Mouse (Mus musculus): ENCODE data around the gene Map3k4.
A peak's percentile ranks its signal among the peaks of the same experiment; 100 is the strongest.

The Map3k4 gene

DNA sequence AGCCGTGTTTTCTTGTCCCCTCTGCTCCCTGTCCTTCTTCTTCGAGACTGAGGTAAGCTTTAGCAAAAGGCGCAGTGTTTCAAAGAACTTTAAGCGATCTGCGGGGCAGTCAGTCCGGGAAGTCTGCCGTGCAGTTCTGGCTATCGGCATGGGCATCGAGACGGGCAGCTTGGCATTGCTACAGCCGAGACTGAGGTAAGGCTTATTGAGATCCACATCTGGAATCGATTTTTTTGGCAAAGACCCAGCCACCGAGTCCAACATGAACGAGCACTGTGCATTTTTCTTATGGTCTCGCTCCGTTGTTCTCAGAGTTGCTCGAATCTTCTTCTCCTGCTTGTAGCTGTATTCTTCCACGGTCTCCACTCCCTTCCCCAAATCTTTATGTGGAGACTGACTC, 46.8 kb downstream of the Map3k4 start:
- DNase-seq (ENCODE audit: extremely low read depth, low read depth): no peak

GRCm38 (mm10) chr17:12268538-12268937, 50.1 kb downstream of the Map3k4 start:
- no peak for DNase-seq (ENCODE audit: extremely low read depth, low read depth)

DNA sequence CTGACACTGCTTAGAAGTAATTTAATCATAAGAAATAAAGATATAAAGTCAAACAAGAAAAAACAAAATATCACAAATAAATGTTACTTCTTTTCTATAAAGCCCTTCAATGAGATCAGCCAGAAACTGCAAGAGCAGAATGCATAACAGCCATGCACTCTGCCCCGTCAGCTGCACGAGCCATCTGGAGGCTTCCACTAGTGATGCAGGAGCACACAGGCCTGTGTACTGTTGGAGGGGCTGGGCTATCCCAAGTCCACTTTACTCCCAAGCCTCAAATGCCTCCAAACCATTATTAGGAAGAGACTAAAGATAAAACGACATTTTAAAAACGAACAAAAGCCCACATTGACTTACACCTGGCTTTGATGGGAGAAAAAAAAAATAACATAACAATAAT, 50.5 kb downstream of the Map3k4 start:
- DNase-seq (ENCODE audit: extremely low read depth, low read depth): no peak

- DNase-seq (ENCODE audit: extremely low read depth, low read depth): no peak
Measured at GRCm38 (mm10) chr17:12265969-12266925, 52.3 kb downstream of the Map3k4 start.

- DNase-seq (ENCODE audit: extremely low read depth, low read depth): no peak
Measured at GRCm38 (mm10) chr17:12264293-12264692, 54.3 kb downstream of the Map3k4 start.

- DNase-seq (ENCODE audit: extremely low read depth, low read depth): no peak
Measured at GRCm38 (mm10) chr17:12263787-12264186, 54.8 kb downstream of the Map3k4 start.

- no peak for DNase-seq (ENCODE audit: extremely low read depth, low read depth)
Measured at GRCm38 (mm10) chr17:12262851-12263250, 55.7 kb downstream of the Map3k4 start.

GRCm38 (mm10) chr17:12261887-12262286, 56.7 kb downstream of the Map3k4 start:
- no peak for DNase-seq (ENCODE audit: extremely low read depth, low read depth)

- no peak for DNase-seq (ENCODE audit: extremely low read depth, low read depth)
Measured at GRCm38 (mm10) chr17:12261376-12261775, 57.2 kb downstream of the Map3k4 start.

- no peak for DNase-seq (ENCODE audit: extremely low read depth, low read depth)
Measured at GRCm38 (mm10) chr17:12259957-12260356, 58.6 kb downstream of the Map3k4 start.

DNA sequence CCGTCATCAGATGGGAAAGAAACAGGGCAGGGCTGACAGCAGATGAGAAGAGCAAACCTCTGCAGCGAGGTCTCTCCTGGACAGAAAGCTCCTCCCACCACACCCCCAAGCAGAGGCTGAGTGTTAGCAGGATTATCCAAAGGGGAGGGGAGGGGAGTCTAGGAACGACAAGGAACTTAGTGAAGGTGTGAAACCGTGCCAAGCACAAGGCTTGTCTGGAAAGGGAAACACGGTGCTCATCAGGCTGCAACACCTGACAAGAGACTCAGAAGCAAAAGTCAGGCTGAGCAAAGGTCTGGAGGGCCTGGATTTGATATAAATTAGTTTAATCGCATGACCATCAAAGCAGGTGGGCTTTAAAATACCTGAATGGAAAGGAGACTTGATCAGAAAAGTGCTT, 60.1 kb downstream of the Map3k4 start:
- DNase-seq (ENCODE audit: extremely low read depth, low read depth): no peak

DNA sequence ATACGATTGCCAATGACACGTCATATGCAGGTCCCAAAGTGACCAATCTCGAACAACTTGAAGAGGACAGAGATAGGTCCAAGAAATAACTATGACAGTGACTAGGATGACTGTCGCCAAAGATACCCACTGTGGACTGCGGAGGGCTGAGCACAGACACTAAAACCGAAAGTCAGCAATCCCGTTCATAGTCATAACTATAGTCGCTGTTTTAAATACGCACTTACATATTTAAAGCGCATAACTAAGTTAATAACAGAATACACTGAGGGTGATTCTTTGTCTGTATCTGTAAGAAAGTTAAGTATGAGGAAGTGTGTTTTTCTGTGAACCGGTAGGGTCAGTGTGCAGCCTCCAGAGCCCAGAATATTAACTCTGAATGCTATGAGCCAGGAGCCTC, 62.5 kb downstream of the Map3k4 start:
- no peak for DNase-seq (ENCODE audit: extremely low read depth, low read depth)

- DNase-seq (ENCODE audit: extremely low read depth, low read depth): peak; percentile 6
Measured at GRCm38 (mm10) chr17:12250581-12250980, 68.0 kb downstream of the Map3k4 start.

DNA sequence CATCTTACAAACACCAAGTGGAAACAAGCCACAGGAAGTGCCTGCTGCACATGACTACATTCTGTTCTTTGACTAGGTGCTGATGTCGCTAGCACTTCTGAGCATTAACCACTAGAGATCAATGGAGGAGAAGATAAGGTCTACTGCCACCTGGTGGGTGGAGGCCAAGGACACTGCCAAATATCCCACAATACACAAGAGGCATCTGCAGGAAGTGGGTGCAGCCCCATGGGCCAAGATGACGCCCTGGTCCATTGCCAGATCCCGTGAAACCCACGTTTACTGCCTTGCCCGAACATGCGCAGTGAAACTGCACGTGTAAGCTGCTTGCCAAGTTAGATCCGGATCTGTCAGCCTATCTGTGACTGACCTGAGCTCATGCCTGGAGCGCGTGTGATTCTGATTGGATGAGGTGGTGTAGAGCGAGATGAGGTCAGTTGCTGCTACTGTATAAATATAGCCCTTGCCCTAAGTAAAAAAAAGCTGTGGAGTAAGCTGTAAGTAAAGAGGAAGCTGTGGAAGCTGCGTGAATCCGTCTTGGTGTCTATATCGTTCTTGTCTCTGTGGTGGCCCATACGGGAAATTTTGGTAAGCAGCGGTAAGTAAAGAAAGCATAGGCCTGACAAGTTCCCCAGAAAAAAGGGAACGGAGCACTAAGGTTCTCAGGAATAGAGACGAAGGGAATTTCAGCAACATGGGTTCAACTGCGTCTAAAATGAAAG, 68.7 kb downstream of the Map3k4 start:
- DNase-seq (ENCODE audit: extremely low read depth, low read depth): peak; percentile 88

GRCm38 (mm10) chr17:12240701-12241100, 77.9 kb downstream of the Map3k4 start:
- no peak for DNase-seq (ENCODE audit: extremely low read depth, low read depth)

- DNase-seq (ENCODE audit: extremely low read depth, low read depth): no peak
Measured at GRCm38 (mm10) chr17:12232724-12233123, 85.9 kb downstream of the Map3k4 start.

DNA sequence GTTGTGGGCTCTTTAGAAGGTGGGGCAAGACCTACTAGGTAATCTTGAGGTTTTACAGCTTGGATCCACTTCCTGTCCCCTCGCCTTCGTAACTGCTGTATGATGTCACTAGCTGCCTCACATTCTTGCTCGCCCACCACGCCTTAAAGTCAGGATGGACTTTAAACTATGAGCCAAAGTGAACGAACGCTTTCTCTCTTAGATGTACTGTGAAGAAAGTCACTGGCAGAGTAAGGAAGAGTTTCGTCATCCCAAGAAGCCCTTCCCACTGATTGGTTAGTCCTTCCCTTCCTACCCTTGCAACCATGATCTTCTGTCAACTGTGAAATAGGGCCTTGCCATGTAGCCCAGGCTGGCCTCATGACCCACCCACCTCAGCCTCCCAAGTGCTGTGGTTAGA, 87.5 kb downstream of the Map3k4 start:
- no peak for DNase-seq (ENCODE audit: extremely low read depth, low read depth)

DNA sequence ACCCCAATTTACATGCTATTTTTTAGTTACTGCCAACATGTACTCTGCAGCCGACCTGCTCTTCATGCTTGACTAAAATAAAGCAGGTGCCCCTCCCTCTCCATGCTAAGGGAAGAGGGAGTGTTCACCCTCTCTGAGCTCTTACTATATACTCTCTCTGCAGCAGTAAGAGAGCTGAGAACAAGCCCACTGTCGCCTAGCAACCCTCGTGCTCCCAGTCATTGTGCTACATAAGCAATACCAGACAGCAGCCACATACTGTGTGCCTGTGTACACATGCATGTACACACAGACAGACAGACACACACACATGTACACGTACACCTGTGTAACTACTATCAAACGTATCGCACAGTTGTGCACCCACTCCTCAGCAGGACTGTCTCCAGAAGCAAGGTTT, 88.4 kb downstream of the Map3k4 start:
- no peak for DNase-seq (ENCODE audit: extremely low read depth, low read depth)

- no peak for DNase-seq (ENCODE audit: extremely low read depth, low read depth)
Measured at GRCm38 (mm10) chr17:12229756-12230155, 88.8 kb downstream of the Map3k4 start.

GRCm38 (mm10) chr17:12228471-12228870, 90.1 kb downstream of the Map3k4 start:
- DNase-seq (ENCODE audit: extremely low read depth, low read depth): no peak

GRCm38 (mm10) chr17:12228001-12228400, 90.6 kb downstream of the Map3k4 start:
- no peak for DNase-seq (ENCODE audit: extremely low read depth, low read depth)

DNA sequence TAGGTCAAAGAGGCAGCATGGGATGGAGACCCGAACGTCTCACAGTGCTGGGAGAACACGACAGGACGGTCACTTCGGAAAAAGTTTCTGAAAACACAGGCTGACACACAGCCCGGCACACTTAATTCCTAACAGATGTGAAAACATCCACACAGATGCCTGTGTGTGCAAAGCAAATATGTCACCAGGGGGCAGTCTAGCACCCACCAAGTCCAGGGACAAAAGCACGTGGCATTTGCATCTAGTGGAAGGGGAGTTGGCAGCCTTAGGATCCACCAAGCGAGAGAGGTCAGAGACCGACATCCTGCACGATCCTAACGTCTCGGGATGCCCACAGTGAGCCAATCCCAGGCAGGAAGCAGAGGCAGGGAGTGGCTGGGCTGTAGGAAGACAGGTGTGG, 92.0 kb downstream of the Map3k4 start:
- DNase-seq (ENCODE audit: extremely low read depth, low read depth): no peak

DNA sequence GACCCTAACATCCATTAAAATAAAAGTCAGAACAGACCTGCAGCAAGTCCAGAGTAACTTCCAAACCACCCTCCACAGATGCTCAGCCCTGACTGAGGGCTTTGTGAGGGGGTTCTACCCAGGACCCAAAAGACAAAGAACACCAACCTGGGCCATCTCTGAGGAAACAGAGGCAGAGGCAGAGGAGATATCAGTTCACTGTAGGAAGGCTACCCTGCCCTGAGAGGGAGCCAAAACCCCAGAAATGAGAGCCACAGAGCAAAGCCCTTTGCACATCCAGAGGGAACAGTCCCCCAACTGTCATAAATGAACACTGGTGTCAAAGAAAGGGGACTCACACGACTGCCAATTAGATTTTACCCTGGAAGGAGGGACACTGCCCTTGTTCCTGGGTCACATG, 93.4 kb downstream of the Map3k4 start:
- no peak for DNase-seq (ENCODE audit: extremely low read depth, low read depth)
